Mouse (Mus musculus) MEL (cell line): Measurements from ENCODE around the gene Pla2g12a.

Experiments
- CHD2 ChIP-seq: IDR thresholded peaks from 2 replicates; pipeline ENCODE4 v1.6.1; 2011; ENCODE audit warnings: low read length, improper control_type of control experiment
- CTCF ChIP-seq, 3 experiments: IDR thresholded peaks in 2 of 3; conservative IDR thresholded peaks in 1 of 3; 2 replicates each; pipeline ENCODE4 v1.5.1; 2011 to 2012; ENCODE audit warnings: low read length in 3 of 3, low read depth in 2 of 3, mild to moderate bottlenecking in 2 of 3, improper control_type of control experiment in 1 of 3, inconsistent platforms in 1 of 3, mixed read lengths in 1 of 3, moderate library complexity in 1 of 3; ENCODE audit not compliant: control insufficient read depth in 1 of 3, insufficient read depth in 1 of 3, poor library complexity in 1 of 3, severe bottlenecking in 1 of 3
- E2F4 ChIP-seq: IDR thresholded peaks from 2 replicates; pipeline ENCODE4 v1.6.1; 2011; ENCODE audit warnings: low read depth, low read length, improper control_type of control experiment, borderline replicate concordance
- GATA1 ChIP-seq: IDR thresholded peaks from 2 replicates; pipeline ENCODE4 v1.6.1; 2011; ENCODE audit warnings: low read depth, low read length, improper control_type of control experiment
- MYC ChIP-seq: IDR thresholded peaks from 2 replicates; pipeline ENCODE4 v1.6.1; 2011; ENCODE audit warnings: low read depth, mild to moderate bottlenecking, low read length, improper control_type of control experiment, moderate library complexity
- RAD21 ChIP-seq: IDR thresholded peaks from 2 replicates; pipeline ENCODE4 v1.6.1; 2011; ENCODE audit warnings: mild to moderate bottlenecking, low read depth, low read length, improper control_type of control experiment
- SIN3A ChIP-seq: IDR thresholded peaks from 2 replicates; pipeline ENCODE4 v1.6.1; 2012; ENCODE audit warnings: low read length, improper control_type of control experiment, inconsistent platforms
- TCF12 ChIP-seq: IDR thresholded peaks from 2 replicates; pipeline ENCODE4 v1.6.1; 2014; ENCODE audit warnings: low read depth, mild to moderate bottlenecking, inconsistent platforms, low read length, improper control_type of control experiment, moderate library complexity
- ZKSCAN1 ChIP-seq: IDR thresholded peaks from 2 replicates; pipeline ENCODE4 v1.6.1; 2012; ENCODE audit warnings: low read depth, mild to moderate bottlenecking, inconsistent platforms, low read length, improper control_type of control experiment, moderate library complexity

DNA sequence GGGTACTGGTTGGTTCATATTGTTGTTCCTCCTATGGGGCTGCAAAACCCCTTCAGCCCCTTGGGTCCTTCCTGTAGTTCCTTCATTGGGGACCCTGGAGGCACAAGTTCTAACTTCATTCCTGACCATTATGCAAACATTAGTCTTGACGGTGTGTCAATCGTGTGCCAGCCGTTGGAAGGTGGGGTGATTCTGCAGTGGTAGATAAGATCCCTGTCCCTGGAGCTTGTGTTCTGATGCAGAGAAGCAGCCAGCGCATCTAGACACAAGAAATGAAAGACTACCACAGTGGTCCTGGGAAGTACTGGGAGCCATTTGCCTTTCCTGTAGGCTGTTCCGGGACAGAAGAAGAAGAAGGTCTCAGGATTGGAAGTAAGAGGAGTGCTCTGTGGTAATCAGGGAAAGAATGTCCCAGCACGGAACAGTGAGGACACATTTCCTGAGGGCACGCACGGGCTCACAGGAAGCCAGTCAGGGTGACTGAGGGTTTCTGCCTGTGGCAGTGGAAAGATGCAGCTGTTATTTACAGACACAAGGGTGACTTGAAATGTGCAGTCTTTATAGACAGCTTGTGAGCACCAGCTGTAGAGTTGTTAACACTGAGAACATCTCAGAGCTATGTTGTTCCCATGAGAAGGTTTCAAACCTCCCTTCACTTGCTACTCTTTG lies 2.7 kb downstream of the Pla2g12a start:
- TF ChIP-seq CHD2 (no peak), MYC (no peak), CTCF (IDR thresholded peaks at IDR 0.05 in 2 of 3, conservative IDR thresholded peaks at IDR 0.05 in 1 of 3; ENCODE audit: control insufficient read depth in 1 of 3, insufficient read depth in 1 of 3, low read depth in 2 of 3, low read length in 3 of 3, poor library complexity in 1 of 3, severe bottlenecking in 1 of 3) (no peak), ZKSCAN1 (no peak), GATA1 (peak; percentile 63), RAD21 (no peak), E2F4 (no peak), SIN3A (peak; percentile 53), TCF12 (peak; percentile 81)
